Mouse (Mus musculus) MEL (cell line): ENCODE data around the gene Stac3. TPM values are rescaled to one million over a fixed set of nuclear protein-coding genes. Genes with fewer than 3 reads are reported as not detected.

Experiments used
- DNase-seq: peaks from one replicate; pipeline ENCODE4 v3.0.0; 2011; ENCODE audit warnings: low read depth, low spot score
- H3K27ac ChIP-seq: 2 replicates; pipeline ENCODE4 v1.5.1; 2012; ENCODE audit warnings: low read depth, mild to moderate bottlenecking, control low read depth, low read length, moderate library complexity; ENCODE audit not compliant: control insufficient read depth
- H3K27me3 ChIP-seq, 2 experiments: fragments of 150-350 bp in 1 of 2; sonication (generic) in 1 of 2; 2 replicates each; pipeline ENCODE4 v1.6.1; 2012; ENCODE audit warnings: low read length in 2 of 2, mild to moderate bottlenecking in 2 of 2, improper control_type of control experiment in 1 of 2, moderate library complexity in 1 of 2; ENCODE audit not compliant: insufficient read depth in 2 of 2, control insufficient read depth in 1 of 2
- H3K36me3 ChIP-seq, 2 experiments: 2 replicates each; pipeline ENCODE4 v1.6.1; 2012 to 2014; ENCODE audit warnings: low read length in 2 of 2, improper control_type of control experiment in 1 of 2, inconsistent platforms in 1 of 2, mild to moderate bottlenecking in 1 of 2; ENCODE audit not compliant: insufficient read depth in 2 of 2, control insufficient read depth in 1 of 2
- H3K4me1 ChIP-seq, 2 experiments: fragments of 150-350 bp in 1 of 2; sonication (generic) in 1 of 2; 2 replicates each; pipeline ENCODE4 v1.6.1; 2012; ENCODE audit warnings: low read length in 2 of 2, improper control_type of control experiment in 1 of 2, mild to moderate bottlenecking in 1 of 2; ENCODE audit not compliant: insufficient read depth in 2 of 2, control insufficient read depth in 1 of 2
- H3K4me3 ChIP-seq, 2 experiments: fragments of 150-350 bp in 1 of 2; sonication (generic) in 1 of 2; 2 replicates each; pipeline ENCODE4 v1.5.1; 2012; ENCODE audit warnings: low read depth in 2 of 2, low read length in 2 of 2, mild to moderate bottlenecking in 2 of 2, moderate library complexity in 2 of 2, control low read depth in 1 of 2, improper control_type of control experiment in 1 of 2; ENCODE audit not compliant: control insufficient read depth in 1 of 2, insufficient read depth in 1 of 2
- H3K79me2 ChIP-seq: 2 replicates; pipeline ENCODE4 v1.6.1; 2012; ENCODE audit warnings: mild to moderate bottlenecking, low read length, moderate library complexity; ENCODE audit not compliant: control insufficient read depth, poor library complexity, insufficient read depth
- H3K9ac ChIP-seq: 2 replicates; pipeline ENCODE4 v1.6.1; 2012; ENCODE audit warnings: low read depth, mild to moderate bottlenecking, control low read depth, low read length, moderate library complexity; ENCODE audit not compliant: control insufficient read depth, poor library complexity, severe bottlenecking
- H3K9me3 ChIP-seq: fragments of 150-350 bp; sonication (generic); replicated peaks from 2 replicates; pipeline ENCODE4 v1.6.1; 2012; ENCODE audit warnings: mild to moderate bottlenecking, low read length, improper control_type of control experiment, moderate library complexity; ENCODE audit not compliant: insufficient read depth
- CTCF ChIP-seq, 3 experiments: IDR thresholded peaks in 2 of 3; conservative IDR thresholded peaks in 1 of 3; 2 replicates each; pipeline ENCODE4 v1.5.1; 2011 to 2012; ENCODE audit warnings: low read length in 3 of 3, low read depth in 2 of 3, mild to moderate bottlenecking in 2 of 3, improper control_type of control experiment in 1 of 3, inconsistent platforms in 1 of 3, mixed read lengths in 1 of 3, moderate library complexity in 1 of 3; ENCODE audit not compliant: control insufficient read depth in 1 of 3, insufficient read depth in 1 of 3, poor library complexity in 1 of 3, severe bottlenecking in 1 of 3
- E2F4 ChIP-seq: IDR thresholded peaks from 2 replicates; pipeline ENCODE4 v1.6.1; 2011; ENCODE audit warnings: low read depth, low read length, improper control_type of control experiment, borderline replicate concordance
- GABPA ChIP-seq: IDR thresholded peaks from 2 replicates; pipeline ENCODE4 v1.6.1; 2012; ENCODE audit warnings: low read depth, mild to moderate bottlenecking, inconsistent platforms, low read length, improper control_type of control experiment, moderate library complexity
- GATA1 ChIP-seq: IDR thresholded peaks from 2 replicates; pipeline ENCODE4 v1.6.1; 2011; ENCODE audit warnings: low read depth, low read length, improper control_type of control experiment
- MXI1 ChIP-seq: IDR thresholded peaks from 2 replicates; pipeline ENCODE4 v1.6.1; 2011; ENCODE audit warnings: mild to moderate bottlenecking, low read depth, low read length, improper control_type of control experiment
- MYB ChIP-seq: IDR thresholded peaks from 2 replicates; pipeline ENCODE4 v1.6.1; 2011; ENCODE audit warnings: mild to moderate bottlenecking, low read depth, low read length, improper control_type of control experiment
- MYC ChIP-seq: IDR thresholded peaks from 2 replicates; pipeline ENCODE4 v1.6.1; 2011; ENCODE audit warnings: low read depth, mild to moderate bottlenecking, low read length, improper control_type of control experiment, moderate library complexity
- POLR2A ChIP-seq, 2 experiments: IDR thresholded peaks; 2 replicates each; pipeline ENCODE4 v1.6.1; 2011 to 2012; ENCODE audit warnings: low read length in 2 of 2, mild to moderate bottlenecking in 2 of 2, control low read depth in 1 of 2, improper control_type of control experiment in 1 of 2, low read depth in 1 of 2, moderate library complexity in 1 of 2; ENCODE audit not compliant: control insufficient read depth in 1 of 2, insufficient read depth in 1 of 2, poor library complexity in 1 of 2
- RAD21 ChIP-seq: IDR thresholded peaks from 2 replicates; pipeline ENCODE4 v1.6.1; 2011; ENCODE audit warnings: mild to moderate bottlenecking, low read depth, low read length, improper control_type of control experiment
- RCOR1 ChIP-seq: IDR thresholded peaks from 2 replicates; pipeline ENCODE4 v1.6.1; 2012; ENCODE audit warnings: low read depth, mild to moderate bottlenecking, inconsistent platforms, low read length, improper control_type of control experiment
- SMC3 ChIP-seq: IDR thresholded peaks from 2 replicates; pipeline ENCODE4 v1.6.1; 2011; ENCODE audit warnings: low read depth, low read length, improper control_type of control experiment
- TAL1 ChIP-seq: IDR thresholded peaks from 2 replicates; pipeline ENCODE4 v1.6.1; 2012; ENCODE audit warnings: mild to moderate bottlenecking, inconsistent platforms, low read length, moderate library complexity, mixed read lengths
- TBP ChIP-seq: IDR thresholded peaks from 2 replicates; pipeline ENCODE4 v1.8.0; 2011; ENCODE audit warnings: low read depth, low read length, improper control_type of control experiment
- UBTF ChIP-seq: IDR thresholded peaks from 2 replicates; pipeline ENCODE4 v1.6.1; 2012; ENCODE audit warnings: low read depth, mild to moderate bottlenecking, inconsistent platforms, low read length, improper control_type of control experiment, moderate library complexity, borderline replicate concordance; ENCODE audit not compliant: insufficient read depth
- USF1 ChIP-seq: IDR thresholded peaks from 2 replicates; pipeline ENCODE4 v1.6.1; 2014; ENCODE audit warnings: low read depth, mild to moderate bottlenecking, inconsistent platforms, low read length, improper control_type of control experiment, moderate library complexity
- ZC3H11A ChIP-seq: IDR thresholded peaks from 2 replicates; pipeline ENCODE4 v1.6.1; 2012; ENCODE audit warnings: low read depth, mild to moderate bottlenecking, inconsistent platforms, low read length, improper control_type of control experiment
- ZKSCAN1 ChIP-seq: IDR thresholded peaks from 2 replicates; pipeline ENCODE4 v1.6.1; 2012; ENCODE audit warnings: low read depth, mild to moderate bottlenecking, inconsistent platforms, low read length, improper control_type of control experiment, moderate library complexity
- ZNF384 ChIP-seq: IDR thresholded peaks from 2 replicates; pipeline ENCODE4 v1.6.1; 2012; ENCODE audit warnings: low read depth, mild to moderate bottlenecking, inconsistent platforms, low read length, improper control_type of control experiment
- polyA plus RNA-seq, 2 experiments: library from polyadenylated mRNA; stranded (reverse) in 1 of 2; unstranded in 1 of 2; fragments of >175 nt in 1 of 2; fragments of >200 nt in 1 of 2; gene quantifications; 2 replicates each; pipeline versions ENCODE4 v1.2.1 to v1.2.4; 2012; ENCODE audit warnings: low replicate concordance in 2 of 2, low read depth in 1 of 2; ENCODE audit not compliant: insufficient read length in 2 of 2, insufficient read depth in 1 of 2, missing spikeins in 1 of 2
- total RNA-seq: library from RNA; depleted of rRNA; stranded (reverse); fragments of 300-350 nt; gene quantifications from 2 replicates; pipeline ENCODE4 v1.2.3, GENCODE M21; 2012

Stac3 gene
- total and polyA plus RNA-seq, 3 experiments: 0.25 TPM; not detected in 2

DNA sequence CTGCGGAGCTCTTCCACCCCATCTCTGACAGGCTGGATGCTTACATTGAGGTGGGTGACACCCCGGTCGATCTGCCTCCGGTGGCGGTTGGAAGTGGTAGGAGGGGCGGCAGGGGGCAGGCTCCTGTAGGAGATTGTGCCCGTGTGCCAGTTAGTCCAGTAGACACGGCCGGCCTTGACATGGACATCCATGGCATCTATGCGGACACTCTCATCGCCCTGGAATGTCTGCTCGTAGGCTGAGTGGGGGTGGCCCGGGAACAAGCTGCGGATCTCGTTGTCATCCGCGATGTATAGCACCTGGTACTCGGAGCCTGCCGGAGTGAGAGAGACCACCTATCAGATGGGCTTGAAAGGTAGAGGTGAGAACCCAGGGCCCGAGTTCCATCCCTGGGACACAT, 42.9 kb downstream of the Stac3 start:
- no peak for DNase-seq
- no peaks in the 10 kb centered on the region; a peak in 1 of 4 replicates for H3K27me3 ChIP-seq
- TF ChIP-seq SMC3: no peak
- TF ChIP-seq TBP: no peak
- TF ChIP-seq MYB: no peak
- TF ChIP-seq ZNF384: no peak
- no peak for TF ChIP-seq GATA1
- no peak for TF ChIP-seq RAD21
- TF ChIP-seq TAL1: no peak
- no peak for TF ChIP-seq RCOR1
- TF ChIP-seq MYC: no peak
- no peak for TF ChIP-seq CTCF (IDR thresholded peaks at IDR 0.05 in 2 of 3, conservative IDR thresholded peaks at IDR 0.05 in 1 of 3; ENCODE audit: control insufficient read depth in 1 of 3, insufficient read depth in 1 of 3, low read depth in 2 of 3, low read length in 3 of 3, poor library complexity in 1 of 3, severe bottlenecking in 1 of 3)
- no peak for TF ChIP-seq POLR2A (IDR thresholded peaks at IDR 0.05; ENCODE audit: control insufficient read depth in 1 of 2, insufficient read depth in 1 of 2, low read depth in 1 of 2, low read length in 2 of 2, poor library complexity in 1 of 2)
- no peak for TF ChIP-seq USF1
- TF ChIP-seq ZC3H11A: no peak
- TF ChIP-seq E2F4: no peak
- no peak for TF ChIP-seq ZKSCAN1
- TF ChIP-seq GABPA: no peak
- no peak for TF ChIP-seq MXI1
- TF ChIP-seq UBTF: no peak

DNA sequence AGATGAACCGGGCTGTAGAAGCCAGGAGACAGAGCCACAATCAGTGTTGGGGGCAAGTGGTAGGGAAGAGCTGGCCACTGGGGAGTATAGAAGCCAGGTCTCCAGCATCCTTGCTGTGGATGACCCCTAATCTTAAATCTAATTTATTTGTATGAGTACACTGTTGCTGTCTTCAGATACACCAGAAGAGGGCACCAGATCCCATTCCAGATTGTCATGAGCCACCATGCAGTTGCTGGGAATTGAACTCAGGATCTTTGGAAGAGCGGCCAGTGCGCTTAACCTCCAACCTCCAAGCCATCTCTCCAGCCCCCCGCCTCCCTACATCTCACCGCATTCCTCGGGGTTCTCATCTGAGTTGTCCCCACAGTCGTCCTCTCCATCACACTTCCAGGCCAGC, 45.0 kb downstream of the Stac3 start:
- Histone ChIP-seq H3K9ac (no peak overlapping the region), H3K36me3 (no peaks in the 10 kb centered on the region), H3K9me3 (no peaks in the 10 kb centered on the region), H3K79me2 (no peaks in the 10 kb centered on the region), H3K4me3 (no peak overlapping the region), H3K27ac (no peak overlapping the region), H3K4me1 (no peaks in the 10 kb centered on the region), H3K27me3 (no peaks in the 10 kb centered on the region)
- TF ChIP-seq CTCF (IDR thresholded peaks at IDR 0.05 in 2 of 3, conservative IDR thresholded peaks at IDR 0.05 in 1 of 3; ENCODE audit: control insufficient read depth in 1 of 3, insufficient read depth in 1 of 3, low read depth in 2 of 3, low read length in 3 of 3, poor library complexity in 1 of 3, severe bottlenecking in 1 of 3) (peak; percentile 7 to 40 (median 28); a peak in 5 of 6 replicates), MYB (no peak)
- peak; percentile 27 for DNase-seq

More for the DNA sequence above, 42.9 kb downstream of the Stac3 start:
- H3K27ac ChIP-seq: no peak overlapping the region
- no peaks in the 10 kb centered on the region for H3K4me1 ChIP-seq
- H3K36me3 ChIP-seq: no peaks in the 10 kb centered on the region
- H3K9ac ChIP-seq: no peak overlapping the region
- H3K4me3 ChIP-seq: no peak overlapping the region
- H3K79me2 ChIP-seq: no peaks in the 10 kb centered on the region
- no peaks in the 10 kb centered on the region for H3K9me3 ChIP-seq
